Mouse (Mus musculus): ENCODE results near the gene P3h1. TPM values are rescaled to one million over a fixed set of nuclear protein-coding genes. Genes with fewer than 3 reads are reported as not detected.

Gene P3h1
- 14.7 TPM for polyA plus RNA-seq (2014; fragmentation: Illumina TruSeq; extraction: RNeasy Lipid Tissue Mini Kit (QIAGEN cat#74804); ENCODE audit: low read depth, low replicate concordance)

GRCm38 (mm10) chr4:119232410-119233255 lies at the start of gene P3h1, which contains the start of gene AU022252:
P3h1 (plus strand) TSS chr4:119232915.
AU022252 (minus strand) TSS chr4:119232712.

GRCm38 (mm10) chr4:119189864-119190263 lies 42.9 kb upstream of the P3h1 start, which contains the start of gene Ermap:
Ermap (minus strand) TSS chr4:119190011.

GRCm38 (mm10) chr4:119194909-119195581 lies 37.7 kb upstream of the P3h1 start, which contains the start of gene Svbp:
Svbp (plus strand) TSS chr4:119195306.

GRCm38 (mm10) chr4:119218169-119218568 lies 14.5 kb upstream of the P3h1 start, which contains the start of gene Tmem269:
Tmem269 (minus strand) TSS chr4:119218217.

GRCm38 (mm10) chr4:119255351-119255750 lies 22.6 kb downstream of the P3h1 start, which contains the start of gene Cldn19:
Cldn19 (plus strand) TSS chr4:119255414.

GRCm38 (mm10) chr4:119294415-119295133 lies 61.9 kb downstream of the P3h1 start, which contains the start of gene Ybx1:
Ybx1 (minus strand) TSS chr4:119294604.

Other genes with a start within 250 kb of the P3h1 start
- gene Slc2a1, start 124.2 kb upstream of the P3h1 start, polyA plus RNA-seq (2014; fragmentation: Illumina TruSeq; extraction: RNeasy Lipid Tissue Mini Kit (QIAGEN cat#74804); ENCODE audit: low read depth, low replicate concordance), result 15.8 TPM
- 4.2 TPM for gene Zfp691, start 58.7 kb upstream of the P3h1 start, polyA plus RNA-seq (2014; fragmentation: Illumina TruSeq; extraction: RNeasy Lipid Tissue Mini Kit (QIAGEN cat#74804); ENCODE audit: low read depth, low replicate concordance)
- 0.47 TPM for gene Ermap, start 42.9 kb upstream of the P3h1 start, polyA plus RNA-seq (2014; fragmentation: Illumina TruSeq; extraction: RNeasy Lipid Tissue Mini Kit (QIAGEN cat#74804); ENCODE audit: low read depth, low replicate concordance)
- 29.4 TPM for gene Svbp, start 37.6 kb upstream of the P3h1 start, polyA plus RNA-seq (2014; fragmentation: Illumina TruSeq; extraction: RNeasy Lipid Tissue Mini Kit (QIAGEN cat#74804); ENCODE audit: low read depth, low replicate concordance)
- gene Tmem269, start 14.7 kb upstream of the P3h1 start, polyA plus RNA-seq (2014; fragmentation: Illumina TruSeq; extraction: RNeasy Lipid Tissue Mini Kit (QIAGEN cat#74804); ENCODE audit: low read depth, low replicate concordance), result 2.3 TPM
- gene AU022252, start 203 bp upstream of the P3h1 start, polyA plus RNA-seq (2014; fragmentation: Illumina TruSeq; extraction: RNeasy Lipid Tissue Mini Kit (QIAGEN cat#74804); ENCODE audit: low read depth, low replicate concordance), result 10.2 TPM
- 0.07 TPM for gene Cldn19, start 22.5 kb downstream of the P3h1 start, polyA plus RNA-seq (2014; fragmentation: Illumina TruSeq; extraction: RNeasy Lipid Tissue Mini Kit (QIAGEN cat#74804); ENCODE audit: low read depth, low replicate concordance)
- gene Ybx1, start 61.7 kb downstream of the P3h1 start, polyA plus RNA-seq (2014; fragmentation: Illumina TruSeq; extraction: RNeasy Lipid Tissue Mini Kit (QIAGEN cat#74804); ENCODE audit: low read depth, low replicate concordance), result 397 TPM
- gene Ppih, start 87.6 kb downstream of the P3h1 start, polyA plus RNA-seq (2014; fragmentation: Illumina TruSeq; extraction: RNeasy Lipid Tissue Mini Kit (QIAGEN cat#74804); ENCODE audit: low read depth, low replicate concordance), result 20.0 TPM
- gene Ccdc30, start 182.6 kb downstream of the P3h1 start, polyA plus RNA-seq (2014; fragmentation: Illumina TruSeq; extraction: RNeasy Lipid Tissue Mini Kit (QIAGEN cat#74804); ENCODE audit: low read depth, low replicate concordance), result 16.1 TPM
- 15.9 TPM for gene Ppcs, start 189.5 kb downstream of the P3h1 start, polyA plus RNA-seq (2014; fragmentation: Illumina TruSeq; extraction: RNeasy Lipid Tissue Mini Kit (QIAGEN cat#74804); ENCODE audit: low read depth, low replicate concordance)
- 2.6 TPM for gene Zmynd12, start 189.9 kb downstream of the P3h1 start, polyA plus RNA-seq (2014; fragmentation: Illumina TruSeq; extraction: RNeasy Lipid Tissue Mini Kit (QIAGEN cat#74804); ENCODE audit: low read depth, low replicate concordance)

All from adipose tissue, adult 10 weeks (tissue).